Mouse (Mus musculus): ENCODE data around the gene Ccdc103.

The Ccdc103 gene

DNA sequence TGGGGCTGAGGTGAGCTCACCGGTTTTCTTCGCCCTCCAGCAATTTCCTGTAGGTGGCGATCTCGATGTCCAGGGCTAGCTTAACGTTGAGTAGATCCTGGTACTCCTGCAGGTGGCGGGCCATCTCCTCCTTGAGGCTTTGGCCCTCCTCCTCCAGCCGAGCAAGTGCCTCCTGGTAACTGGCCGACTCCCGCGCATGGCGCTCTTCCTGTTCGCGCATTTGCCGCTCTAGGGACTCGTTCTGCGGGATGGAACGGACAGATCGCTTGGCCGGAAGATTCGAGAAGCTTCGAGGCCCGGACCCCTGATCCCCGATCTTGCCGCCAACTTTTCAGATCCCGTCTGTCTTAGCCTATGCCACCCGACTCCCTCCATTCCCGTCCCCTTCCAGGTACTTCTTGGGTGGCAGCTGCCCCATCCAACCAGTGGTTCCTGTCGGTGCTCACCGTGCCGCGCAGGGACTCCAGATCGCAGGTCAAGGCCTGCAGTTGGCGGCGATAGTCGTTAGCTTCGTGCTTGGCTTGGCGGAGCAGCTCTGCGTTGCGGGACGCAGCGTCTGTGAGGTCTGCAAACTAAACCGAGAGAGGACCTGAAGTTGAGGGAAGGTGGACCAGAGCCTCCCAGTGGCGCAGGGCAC is 12.1 kb downstream of the Ccdc103 start:
- DNase-seq = peak; percentile 75

DNA sequence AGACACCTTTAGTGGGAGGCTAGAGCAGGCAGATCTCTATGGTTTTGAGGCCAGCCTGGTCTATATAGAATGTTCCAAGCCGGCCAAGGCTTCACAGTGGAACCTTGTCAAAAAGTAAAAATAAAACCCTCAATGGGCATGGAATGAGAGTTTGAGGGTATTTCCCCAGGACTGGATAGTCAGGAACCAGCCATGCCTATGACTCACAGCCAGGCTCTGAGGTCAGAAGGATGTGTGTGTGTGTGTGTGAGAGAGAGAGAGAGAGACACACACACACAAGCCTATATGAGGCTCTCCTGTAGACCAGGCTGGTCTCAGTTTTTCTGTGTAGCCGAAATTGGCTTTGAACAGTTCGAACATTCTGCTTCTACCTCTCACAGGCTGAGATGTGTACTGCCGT is 13.7 kb downstream of the Ccdc103 start:
- no peak for DNase-seq

DNA sequence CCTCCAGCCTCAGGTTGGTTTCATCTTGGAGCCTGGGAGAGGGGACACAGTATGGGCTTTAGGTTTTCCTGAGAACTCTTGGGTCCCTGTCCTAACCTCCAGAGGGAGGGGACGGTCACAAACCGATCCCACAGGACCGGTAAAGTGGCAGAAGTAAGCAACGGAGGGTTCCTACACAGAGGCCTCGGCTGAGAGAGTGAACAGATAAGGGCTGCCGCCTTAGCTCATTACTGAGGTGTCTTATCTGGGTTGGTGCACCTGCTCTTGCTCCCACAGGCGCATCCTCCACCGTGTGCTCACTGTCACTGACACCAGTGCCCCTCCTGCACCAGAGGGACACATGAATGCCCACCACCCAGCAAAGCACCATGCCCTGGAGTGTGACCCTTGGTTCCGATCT is 14.8 kb downstream of the Ccdc103 start:
- DNase-seq = no peak

DNA sequence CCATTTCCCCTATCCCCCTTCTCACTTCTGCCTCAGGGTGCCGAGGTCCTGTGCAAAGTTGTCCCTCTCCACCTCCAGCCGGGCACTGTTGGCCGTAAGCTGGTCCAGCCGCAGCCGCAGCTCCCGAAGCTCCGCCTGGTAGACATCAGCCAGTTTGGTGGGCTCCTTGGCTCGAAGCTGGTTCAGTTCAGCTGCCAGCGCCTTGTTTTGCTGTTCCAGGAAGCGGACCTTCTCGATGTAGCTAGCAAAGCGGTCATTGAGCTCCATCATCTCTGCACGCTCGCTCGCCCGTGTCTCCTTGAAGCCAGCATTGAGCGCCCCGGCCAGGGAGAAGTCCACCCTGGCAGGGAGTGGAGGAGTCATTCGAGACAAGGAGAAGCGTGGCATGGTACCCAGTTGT is 15.6 kb downstream of the Ccdc103 start:
- DNase-seq = no peak

DNA sequence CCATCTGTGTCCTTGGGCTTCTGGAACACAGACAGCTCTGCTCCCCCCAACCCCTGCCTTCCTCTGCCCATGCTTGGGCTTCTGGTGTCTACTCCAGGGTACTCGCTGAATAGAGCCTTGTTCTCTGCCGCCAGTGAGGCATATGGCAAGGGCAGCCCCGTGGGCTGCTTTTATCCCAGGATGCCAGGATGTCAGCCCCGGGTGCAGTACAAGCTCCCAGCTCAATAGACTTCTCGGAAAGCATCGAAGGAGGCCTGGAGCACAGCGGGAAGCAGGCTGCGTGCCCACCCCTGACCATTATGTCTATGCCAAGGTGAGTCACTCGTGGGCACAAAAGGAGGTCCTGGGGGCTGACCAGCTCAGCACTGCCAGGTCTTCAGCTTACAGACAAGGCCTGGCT is 17.4 kb downstream of the Ccdc103 start:
- no peak for DNase-seq

DNA sequence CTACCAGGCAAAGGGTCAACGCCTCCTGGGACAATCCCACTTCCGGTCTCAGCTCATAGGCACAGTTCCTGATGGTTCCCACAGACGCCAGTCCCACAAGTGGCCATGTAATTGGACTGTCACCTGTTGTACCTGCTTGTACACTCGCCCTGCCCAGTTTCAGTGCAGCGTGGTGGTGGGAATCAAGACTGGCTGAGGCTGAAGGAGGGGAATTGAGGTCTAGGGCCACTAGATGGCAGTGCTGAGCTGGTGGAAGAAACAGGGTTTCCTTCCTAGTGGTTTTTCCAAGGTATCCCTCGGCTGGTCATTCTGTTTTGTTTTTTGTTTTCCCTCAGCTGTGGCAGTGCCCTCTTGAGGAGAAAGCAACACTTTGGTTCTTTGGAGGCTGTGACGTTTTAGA is 19.8 kb downstream of the Ccdc103 start, which contains the start of gene Gfap:
TSS of gene Gfap (minus strand) at position 150 of the 400 bp plus-strand sequence.
- peak; percentile 54 for DNase-seq

DNA sequence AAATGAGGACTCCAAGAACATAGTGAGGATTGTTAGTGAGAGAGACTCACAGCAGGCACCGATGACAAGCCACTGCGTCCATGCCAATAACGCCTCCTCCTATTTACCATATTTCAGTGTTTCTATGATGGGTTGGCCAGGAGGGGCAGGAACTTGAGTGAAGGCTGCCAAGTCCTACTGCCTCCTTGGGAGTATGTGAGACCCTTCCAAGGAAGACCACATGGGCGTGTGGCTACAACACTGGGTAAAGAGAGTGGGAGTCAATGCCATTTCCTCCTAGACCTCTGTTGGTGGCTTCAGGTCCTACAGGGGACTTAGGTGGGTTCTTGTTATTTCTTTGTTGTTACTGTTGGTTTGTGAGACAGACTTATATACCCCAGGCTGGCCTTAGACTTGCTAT is 20.2 kb downstream of the Ccdc103 start:
- DNase-seq = no peak

DNA sequence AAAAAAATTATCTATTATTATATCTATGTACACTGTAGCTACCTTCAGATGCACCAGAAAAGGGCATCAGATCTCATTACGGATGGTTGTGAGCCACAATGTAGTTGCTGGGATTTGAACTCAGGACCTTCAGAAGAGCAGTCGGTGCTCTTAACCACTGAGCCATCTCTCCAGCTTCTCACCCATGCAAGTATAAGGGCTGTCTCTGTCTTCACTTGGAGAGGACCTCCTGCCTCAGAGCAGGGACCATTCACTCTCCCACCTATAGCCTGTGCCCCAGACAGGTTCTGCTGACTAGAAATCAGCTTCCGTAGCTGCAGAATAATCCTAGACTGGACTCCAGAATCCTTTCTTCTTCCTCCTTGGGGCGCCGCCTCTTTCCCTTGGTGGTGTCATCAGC is 21.1 kb downstream of the Ccdc103 start:
- no peak for DNase-seq

DNA sequence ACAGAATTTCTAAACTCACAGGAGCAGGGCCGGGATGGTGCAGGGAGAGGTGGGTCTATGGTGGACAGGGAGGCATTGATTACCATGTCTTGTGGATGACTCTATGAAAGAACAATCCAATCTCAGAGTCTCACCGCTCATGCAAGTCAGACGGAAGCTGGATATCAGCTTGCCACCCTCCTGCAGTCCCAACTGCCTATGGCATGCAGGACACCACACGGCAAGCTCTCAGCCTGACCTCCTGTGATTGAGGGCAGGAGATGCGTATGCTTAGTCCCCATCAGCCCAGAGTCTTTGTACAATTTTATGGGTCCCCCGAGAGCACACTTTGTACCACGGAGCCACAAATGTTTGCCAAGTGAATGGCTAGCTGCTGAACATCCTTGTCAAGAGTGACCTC is 22.6 kb downstream of the Ccdc103 start:
- DNase-seq = no peak

DNA sequence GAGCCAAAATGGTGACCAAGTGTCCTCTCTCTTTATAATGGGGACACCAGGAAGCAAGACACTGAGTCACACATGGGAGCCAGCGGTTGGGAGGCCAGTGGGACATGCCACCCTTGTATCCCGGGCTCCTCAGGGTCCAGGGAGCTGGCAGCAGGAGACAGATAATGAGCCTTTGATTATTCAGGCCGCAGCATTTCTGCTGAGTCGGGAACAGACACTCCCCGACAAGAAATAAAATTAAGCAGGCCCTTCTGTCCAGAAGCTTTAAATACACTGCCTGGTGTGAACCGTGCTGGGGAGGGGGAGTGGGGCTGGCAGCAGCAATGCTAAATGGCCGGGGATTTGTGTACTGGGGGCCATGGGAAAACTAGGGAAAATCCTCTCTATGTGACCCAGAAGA is 30.4 kb downstream of the Ccdc103 start:
- no peak for DNase-seq

DNA sequence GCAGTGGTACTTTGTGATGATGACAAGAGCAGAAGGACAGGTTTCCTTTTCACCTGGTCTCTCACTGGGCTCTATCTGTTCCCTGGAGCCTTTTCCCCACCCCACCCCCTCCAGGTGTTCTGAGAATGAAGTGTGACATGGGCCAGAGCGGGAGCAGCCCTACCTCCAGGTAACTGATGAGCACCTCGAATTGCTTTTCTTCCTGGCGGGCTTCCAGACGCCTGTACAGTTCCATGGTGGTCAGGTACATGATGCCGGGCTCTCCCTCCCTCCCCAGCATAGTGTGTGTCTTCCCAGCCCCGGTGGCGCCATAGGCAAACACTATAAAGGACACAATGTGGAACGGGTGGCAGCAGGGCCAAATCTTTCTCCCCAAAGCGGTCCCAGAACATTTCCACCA is 34.4 kb downstream of the Ccdc103 start:
- no peak for DNase-seq

DNA sequence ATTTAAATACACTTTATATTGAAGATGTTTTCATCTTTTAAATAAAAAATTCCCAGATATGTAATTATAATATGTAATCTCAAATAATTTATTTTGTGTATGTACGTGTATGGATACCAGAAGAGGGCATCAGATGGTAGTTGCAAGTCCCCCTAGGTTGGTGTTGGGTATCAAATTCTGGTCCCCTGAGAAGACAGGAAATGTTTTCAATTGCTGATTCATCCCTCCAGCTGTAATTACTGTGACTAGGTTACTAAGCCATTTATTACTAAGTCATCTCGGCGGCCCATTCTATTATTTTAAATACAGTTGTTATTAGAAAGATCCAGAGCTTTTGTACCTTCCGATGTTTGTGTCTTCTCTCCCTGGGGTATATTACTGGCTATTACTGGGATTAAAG is 37.1 kb downstream of the Ccdc103 start:
- no peak for DNase-seq

DNA sequence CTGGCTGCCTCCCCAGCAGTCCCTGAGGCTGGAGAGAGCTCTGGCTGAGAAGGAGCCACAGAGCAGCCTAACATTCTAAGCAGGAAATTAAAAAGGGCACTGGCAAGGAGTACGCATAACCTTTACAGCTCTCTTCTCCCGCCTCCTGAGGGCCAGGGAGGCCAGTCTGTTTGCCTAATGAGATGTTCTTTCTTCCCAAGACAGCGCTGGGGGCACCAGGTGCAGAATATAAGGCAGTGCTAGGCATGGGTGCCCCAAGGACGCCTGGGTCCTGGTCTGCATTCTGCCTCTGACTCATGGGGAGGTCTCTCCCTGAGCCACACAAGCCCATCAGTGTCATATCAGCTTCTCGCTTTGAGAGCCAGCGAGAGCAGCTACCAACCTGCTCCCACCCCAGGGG is 40.5 kb downstream of the Ccdc103 start:
- DNase-seq = no peak

DNA sequence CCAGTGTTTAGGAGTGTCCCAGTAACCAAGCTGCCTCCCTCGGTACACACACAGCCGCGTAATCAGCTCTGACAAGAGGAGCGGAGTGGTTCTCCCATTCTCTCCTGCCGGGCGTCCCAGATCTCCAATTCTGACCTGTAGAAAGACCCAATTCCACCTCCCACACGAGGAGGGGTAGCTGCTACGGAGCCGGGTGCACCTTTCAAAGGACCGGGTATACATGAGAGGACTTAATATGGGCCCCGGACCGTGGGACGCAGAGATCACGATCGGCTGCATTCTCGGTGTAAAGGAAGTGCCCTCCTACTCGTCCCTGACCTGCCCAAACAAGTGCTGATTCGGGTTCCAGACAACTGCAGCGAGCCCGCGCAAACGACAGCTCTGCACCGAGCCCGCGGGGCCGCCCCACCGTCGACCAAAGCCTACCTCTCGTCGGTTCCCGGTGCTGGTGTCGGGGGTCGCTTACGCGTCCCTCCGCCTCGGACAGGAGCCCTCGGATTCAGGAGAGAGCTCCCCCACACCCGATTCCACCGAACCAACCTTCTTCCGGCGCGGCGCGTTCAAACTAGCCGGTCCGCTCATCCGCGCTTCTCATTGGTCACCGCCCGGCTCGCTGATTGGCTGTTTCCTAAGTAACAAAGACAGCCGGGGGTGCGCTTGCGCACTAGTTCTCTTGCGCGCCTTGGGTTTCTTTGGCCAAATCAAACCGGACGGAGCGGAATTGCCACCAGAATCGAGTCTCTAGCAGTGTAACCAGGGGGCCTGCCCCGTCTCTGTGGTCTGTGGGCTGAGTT is 43.8 kb downstream of the Ccdc103 start, which contains the start of gene Kif18b:
TSS of gene Kif18b (minus strand) at position 568 of the 794 bp plus-strand sequence.
- peak; percentile 92 for DNase-seq

DNA sequence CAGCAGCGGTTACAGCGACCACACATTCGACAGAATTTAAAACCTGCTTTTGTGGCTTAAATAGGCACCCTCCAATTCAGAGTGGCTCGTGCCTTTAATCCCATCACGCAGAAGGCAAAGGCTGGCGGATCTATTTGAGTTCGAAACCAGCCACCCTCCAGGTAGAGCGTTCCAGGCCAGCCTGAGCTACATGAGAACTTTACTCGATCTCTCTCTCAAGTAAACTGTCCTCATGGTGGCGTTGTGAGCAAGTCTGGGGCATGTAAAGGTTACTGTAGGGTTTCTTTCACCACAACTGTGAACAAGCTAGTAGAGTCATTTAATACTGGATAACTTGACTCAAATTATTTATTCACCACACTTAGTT is 44.3 kb downstream of the Ccdc103 start:
- DNase-seq = no peak

DNA sequence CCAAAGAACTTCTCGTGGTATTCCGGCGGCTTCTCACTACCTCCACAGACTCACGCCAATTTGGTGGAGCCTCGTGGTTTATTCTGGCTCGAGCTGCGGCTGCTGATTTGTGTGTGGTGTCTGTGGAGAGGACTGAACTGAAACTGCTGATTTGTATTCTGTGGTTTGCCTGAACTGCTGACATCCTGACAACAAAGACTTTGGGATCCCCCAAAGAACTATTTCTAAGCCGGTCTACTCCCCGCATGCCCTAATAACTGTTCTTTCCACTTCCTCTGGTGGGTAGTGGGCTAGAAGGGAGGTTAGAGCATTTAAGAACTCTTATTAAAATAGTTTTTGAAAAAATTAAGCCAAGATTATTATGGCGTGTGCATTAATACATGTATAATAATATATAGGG is 49.7 kb downstream of the Ccdc103 start:
- no peak for DNase-seq
